Mouse (Mus musculus): ENCODE results near the gene Btbd1. TPM values are rescaled to one million over a fixed set of nuclear protein-coding genes. Genes with fewer than 3 reads are reported as not detected.
A peak's percentile ranks its signal among the peaks of the same experiment; 100 is the strongest.

Btbd1 gene
- total RNA-seq (2021): 100 to 1,000 TPM; 125 to 129 TPM
- long read RNA-seq, experiment 1, transcript Btbd1-201 (8 exons, 3,001 nt): major isoform, 400 of 424 reads
- long read RNA-seq, experiment 1, partial matches to known transcripts: 5 of 424 reads
- long read RNA-seq, experiment 1, other reads (novel, unspliced or antisense): 19 of 424 reads
- long read RNA-seq, experiment 2, transcript Btbd1-201 (8 exons, 3,001 nt): major isoform, 264 of 279 reads
- long read RNA-seq, experiment 2, partial matches to known transcripts: 5 of 279 reads
- long read RNA-seq, experiment 2, other reads (novel, unspliced or antisense): 10 of 279 reads

DNA sequence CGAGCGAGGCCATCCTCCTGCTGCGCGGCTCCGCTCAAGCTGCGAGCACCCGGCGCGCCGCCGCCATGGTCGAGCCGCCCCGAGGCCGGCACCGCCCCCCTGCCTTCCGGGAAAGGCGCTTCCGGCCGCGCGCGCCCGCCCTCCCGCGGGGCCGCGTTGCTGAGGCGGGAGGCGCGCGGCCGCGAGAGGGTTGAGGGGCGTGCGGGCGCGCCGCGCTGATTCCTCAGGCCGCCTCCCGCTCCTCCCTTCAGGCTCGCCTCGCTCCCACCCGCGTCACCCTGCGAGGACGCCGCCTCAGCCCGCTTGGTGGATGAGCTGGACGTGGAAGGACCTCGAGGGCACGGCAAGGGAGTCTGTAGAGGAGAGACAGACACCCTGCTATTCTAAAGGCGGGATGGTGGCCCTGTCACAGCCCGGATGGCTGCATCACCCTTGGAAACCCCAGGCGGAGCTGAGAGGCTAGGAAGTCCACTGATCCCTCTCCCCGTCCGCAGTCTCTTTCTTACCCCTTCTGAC is at the start of gene Btbd1:
TSS of gene Btbd1 (minus strand) at position 53 of the 516 bp plus-strand sequence.
- peak; percentile 78 to 90 for DNase-seq (ENCODE audit: low spot score in 2 of 2)

DNA sequence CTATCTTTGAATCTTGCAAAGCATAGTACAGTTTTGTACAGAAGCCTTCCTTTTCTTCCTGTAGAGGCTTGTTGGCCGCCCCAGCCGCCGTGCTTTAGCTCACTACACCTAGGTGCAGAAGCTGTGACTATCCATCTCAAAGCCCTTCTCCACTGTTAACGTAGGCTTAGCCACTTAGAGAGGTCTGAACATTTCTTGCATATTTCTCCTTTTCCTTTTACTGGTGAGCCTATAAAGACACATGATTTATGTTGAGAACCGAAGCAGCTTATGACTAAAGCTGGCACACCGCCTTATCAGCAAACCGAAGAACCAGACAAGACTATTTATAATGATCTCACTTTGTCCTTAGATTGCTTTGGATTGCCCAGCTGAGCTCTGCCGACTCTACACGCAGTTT is 46.1 kb upstream of the Btbd1 start:
- DNase-seq (ENCODE audit: low spot score in 2 of 2): peak in 1 of 2 experiments; percentile 44

DNA sequence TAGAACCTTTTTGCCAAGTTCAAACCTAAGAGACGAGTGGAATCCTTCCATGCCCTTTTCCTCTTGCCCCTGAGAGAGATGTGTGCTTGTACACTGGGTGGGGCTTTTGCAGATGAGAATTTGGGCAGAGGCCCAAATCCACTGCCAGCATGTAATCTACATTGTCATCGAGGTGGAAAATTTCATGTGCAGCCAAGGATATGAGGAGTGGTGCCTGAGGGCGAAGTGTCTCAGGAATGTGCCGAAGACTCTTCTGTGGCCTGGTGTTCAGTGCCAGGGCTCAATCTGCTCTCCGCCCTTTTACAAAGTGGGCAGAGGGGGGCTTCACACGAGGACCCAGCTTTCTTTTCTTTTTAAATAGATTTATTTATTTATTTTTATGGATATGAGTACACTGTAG is 45.4 kb upstream of the Btbd1 start:
- no peak for DNase-seq (ENCODE audit: low spot score in 2 of 2)

DNA sequence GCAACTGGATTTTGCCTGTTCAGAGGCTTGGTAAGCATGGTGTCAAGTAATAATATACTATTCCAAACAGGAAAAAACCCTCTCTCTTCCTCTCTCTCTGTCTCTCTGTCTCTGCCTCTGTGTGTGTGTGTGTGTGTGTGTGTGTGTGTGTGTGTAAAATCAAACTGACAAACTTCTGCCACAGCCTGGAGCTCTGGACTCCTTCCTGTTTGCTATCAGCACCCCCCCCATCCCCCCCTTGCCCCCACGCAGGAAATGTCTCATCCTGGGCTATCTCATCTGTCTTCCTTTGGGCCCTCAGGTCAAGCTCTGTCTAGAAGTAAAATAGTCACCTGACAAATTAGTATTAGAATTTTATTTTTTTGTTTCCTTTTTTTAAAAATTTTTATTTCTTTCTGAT is 44.6 kb upstream of the Btbd1 start:
- DNase-seq (ENCODE audit: low spot score in 2 of 2): no peak

DNA sequence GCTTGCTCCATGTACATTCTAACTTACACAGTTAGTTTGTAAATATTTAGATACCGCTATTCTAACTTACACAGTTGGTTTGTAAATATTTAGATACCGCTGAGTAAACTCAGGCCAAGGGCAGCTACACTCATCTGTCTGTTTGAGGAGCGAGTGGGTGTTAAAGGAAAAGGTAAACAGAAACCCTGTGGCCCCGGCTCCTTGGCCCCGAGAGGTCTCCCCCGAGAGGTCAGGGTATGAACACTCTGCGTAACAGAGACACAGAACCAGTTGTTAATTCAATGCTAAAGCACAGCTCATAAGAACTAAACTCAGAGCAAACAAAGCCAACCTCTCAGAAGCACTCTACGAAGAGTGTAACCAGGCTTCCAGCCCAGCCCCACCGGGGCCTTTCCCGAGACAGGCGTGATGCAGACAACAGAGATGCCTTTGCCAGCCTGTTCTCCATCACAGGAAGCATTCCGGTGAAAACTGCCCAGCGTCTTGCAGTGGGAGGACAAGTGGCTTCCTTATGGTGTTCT is 43.3 kb upstream of the Btbd1 start:
- DNase-seq (ENCODE audit: low spot score in 2 of 2): no peak

DNA sequence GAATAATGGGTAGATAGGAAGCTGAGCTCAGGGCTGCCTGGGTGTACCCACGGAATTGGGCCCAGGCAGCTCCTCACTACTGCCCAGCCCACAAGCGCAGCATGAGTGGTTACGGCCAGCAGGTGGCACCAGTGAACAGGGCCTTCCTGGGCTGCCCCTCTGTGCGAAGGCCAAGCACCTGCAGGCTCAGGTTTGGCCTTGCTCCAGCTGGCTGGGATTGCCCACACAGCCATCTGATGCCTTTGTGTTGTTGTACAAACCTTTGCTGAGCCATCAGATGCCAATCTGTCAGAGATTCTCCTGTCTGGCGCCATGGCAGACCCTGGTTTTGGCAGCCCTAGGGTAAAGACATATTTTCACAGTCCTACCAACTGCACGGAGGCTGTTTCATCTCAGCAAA is 38.9 kb upstream of the Btbd1 start:
- DNase-seq (ENCODE audit: low spot score in 2 of 2): peak; percentile 68 to 75

DNA sequence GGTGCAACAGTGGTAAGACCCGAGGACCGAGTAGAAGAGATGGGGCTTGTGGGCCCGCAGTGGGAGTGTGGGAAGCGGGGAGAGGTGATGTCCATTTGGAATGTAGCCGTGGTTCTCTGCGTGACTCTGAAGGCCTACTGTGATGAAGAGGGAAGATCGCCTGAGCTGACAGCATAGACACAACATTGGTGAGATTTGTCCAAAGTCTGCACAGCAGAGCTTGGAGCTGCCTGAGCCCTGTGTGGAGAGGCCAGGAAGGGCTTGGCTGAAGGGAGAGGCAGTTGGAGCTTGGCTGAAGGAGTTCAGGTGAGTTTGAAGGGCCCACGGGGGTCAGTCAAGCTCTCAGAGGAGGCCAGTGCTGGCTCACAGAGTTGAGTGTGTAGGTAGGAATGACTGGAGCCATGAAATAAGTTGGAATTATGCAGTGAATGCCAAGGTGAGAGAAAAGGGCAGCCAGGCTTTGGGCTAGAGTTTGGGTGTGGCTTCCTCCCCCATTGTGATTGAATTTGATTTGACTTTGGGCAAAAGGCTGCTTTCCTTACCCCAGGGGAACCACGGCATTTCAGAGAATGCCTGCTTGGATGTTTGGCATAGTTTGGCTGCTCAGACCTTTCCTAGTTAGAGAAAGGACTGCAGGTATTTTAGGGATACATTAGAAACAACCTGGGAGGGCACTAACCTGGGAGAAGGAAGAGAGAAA is 38.1 kb upstream of the Btbd1 start:
- DNase-seq (ENCODE audit: low spot score in 2 of 2): no peak

DNA sequence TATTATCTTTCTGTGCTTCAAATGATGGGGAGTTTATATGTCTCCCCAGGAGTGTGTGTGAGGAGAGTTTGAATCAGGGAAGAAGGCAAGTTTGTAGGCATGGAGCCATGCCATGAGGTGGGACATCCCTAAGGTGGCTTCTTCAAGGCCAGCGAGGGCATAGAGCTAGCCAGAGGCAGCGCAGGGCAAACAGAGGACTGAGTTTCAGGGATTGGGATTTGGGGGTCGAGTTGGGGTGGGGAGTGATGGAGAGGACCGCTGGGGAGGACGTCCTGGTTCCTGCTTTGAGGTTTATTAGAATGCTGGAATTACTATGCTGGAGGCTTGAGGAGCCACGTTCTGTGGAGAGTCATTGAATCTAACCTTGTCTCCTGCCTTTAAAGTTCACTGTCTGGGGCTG is 36.7 kb upstream of the Btbd1 start:
- no peak for DNase-seq (ENCODE audit: low spot score in 2 of 2)

DNA sequence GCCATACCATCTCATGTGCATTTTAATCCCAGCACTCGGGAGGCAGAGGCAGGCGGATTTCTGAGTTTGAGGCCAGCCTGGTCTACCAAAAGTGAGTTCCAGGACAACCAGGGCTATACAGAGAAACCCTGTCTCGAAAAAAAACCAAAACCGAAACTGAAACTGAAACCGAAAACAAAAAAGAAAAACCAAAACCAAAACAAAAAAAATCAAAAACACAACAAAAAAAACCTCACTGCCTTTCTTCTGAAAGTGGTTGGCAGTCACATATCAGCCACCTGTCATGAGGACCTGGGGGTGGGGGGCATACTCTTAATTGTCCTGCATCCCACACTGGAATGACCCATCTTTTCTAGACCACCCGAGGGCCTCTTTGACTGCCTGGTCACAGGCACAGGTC is 35.3 kb upstream of the Btbd1 start:
- no peak for DNase-seq (ENCODE audit: low spot score in 2 of 2)

DNA sequence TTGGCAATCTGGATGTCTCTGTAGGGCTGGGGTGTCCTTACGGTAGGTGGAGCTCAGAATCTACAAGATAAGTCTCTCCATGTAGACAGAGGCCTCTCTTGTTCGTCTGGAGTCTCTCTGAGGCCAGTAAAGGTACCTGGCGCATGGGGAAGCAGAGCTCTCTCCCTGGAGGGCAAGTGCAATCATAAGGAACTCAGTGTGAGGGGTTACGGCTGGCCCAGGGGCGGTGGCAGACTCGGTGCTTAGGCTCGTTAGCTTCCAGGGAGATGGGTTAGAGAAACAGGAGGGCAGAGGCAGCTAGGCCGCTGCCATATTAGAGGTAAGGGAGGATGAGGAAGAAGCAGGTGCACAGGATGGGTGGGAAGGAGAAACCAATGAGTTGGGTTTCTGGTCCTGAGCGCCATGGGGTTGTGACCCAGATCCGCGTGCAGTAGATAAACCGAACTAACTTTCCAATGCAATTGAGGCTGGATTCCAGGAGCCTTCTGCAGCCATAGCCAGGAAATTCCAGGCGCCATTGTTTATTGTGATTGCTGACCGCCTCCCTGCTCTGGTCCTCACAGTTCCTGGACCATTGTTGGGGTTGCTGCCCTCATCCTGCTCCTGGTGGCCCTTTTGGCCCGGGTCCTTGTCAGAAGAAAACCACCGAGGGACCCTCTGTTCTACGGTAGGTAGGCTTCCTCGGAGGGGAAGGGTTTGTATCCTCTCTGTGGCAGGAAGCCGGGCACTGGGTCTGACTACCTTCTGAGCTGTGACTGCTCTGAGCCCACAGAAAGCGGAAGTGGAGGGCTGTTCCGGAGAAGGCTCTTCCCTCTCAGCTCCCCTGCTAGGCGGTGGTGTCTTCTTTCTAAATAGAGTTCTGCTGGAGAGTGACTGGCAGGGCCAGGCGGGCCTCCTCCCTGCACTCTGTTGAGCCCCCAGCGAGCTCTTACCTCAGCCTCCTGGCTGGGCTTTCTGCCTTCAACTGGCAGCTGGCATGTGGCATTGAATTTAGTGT is 33.7 kb upstream of the Btbd1 start:
- no peak for DNase-seq (ENCODE audit: low spot score in 2 of 2)

DNA sequence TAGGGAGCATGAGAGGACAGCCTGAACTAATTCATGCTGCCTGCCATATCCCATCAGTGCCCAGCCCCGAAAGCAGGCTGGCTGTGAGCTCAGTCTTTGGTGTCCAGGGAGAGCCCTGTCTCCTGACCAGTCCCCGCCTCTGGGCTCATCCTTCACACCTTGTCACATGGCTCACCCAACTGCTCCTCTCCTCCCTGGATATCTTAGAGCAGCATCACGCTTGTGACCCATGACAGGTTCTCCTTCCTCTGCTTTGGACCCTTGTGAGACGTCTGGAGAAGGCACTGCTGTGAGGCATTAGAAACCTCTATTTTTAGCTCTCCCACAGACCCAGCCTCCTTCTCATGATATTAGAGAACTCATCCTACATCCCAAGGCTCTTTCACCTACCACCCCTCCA is 32.7 kb upstream of the Btbd1 start:
- DNase-seq (ENCODE audit: low spot score in 2 of 2): no peak

DNA sequence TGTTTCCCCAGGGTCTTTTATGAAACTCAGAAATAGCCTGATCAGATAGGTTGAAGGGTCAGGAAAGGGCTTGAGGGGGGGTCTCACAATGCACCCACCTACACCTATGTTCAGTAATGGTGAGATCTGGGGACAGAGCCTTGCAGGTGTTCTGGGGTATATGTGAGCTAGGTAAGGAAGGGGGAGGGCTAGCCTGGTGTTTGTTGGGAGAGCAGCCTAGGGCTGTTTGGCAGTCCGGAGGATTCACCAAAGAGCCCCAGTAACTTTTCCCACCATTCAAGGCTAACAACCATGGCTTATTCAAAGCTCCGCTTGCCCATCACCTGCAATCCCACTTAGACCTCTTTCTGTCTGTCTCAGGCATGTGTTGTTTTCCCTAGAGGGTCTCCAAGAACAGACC is 32.2 kb upstream of the Btbd1 start:
- no peak for DNase-seq (ENCODE audit: low spot score in 2 of 2)

DNA sequence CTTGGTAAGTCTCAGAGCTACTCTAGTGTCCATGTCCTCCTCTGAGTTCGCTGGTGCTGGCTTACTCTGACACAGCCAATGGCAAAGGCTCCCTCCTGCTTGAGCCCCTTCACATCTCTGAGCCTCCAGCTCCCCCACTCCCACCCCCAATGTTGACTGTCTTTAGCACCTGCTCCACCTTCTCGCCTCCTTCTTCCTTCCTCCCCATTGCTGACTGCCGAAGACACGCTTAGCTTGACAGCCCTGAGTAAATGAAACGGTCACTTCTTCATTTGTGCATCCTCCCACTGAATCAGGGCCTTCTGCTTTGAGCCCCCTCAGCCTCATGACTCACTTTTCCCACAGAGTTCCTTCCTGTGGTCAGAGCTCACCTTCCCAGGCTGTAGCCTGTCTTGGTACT is 31.8 kb upstream of the Btbd1 start:
- no peak for DNase-seq (ENCODE audit: low spot score in 2 of 2)

DNA sequence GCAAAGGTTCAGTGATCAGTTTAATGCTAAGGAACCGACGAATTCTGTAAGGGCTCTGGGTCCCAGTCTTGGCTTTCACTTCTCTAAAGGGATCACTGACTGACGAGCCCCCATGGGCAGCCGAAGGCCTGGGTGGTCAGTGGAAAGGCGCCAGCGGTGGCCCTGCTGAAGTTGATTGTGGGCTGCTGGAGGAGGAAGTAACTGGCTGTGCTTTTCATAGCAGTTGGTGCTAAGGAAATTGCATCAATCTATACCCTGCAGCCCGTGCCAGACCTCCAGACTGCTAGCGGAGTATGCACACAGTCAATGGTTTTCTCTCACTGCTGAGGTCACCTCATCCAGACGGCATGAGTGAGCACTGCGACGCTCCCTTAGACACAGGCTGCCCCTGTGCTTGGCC is 30.8 kb upstream of the Btbd1 start:
- peak in 1 of 2 experiments; percentile 42 for DNase-seq (ENCODE audit: low spot score in 2 of 2)

DNA sequence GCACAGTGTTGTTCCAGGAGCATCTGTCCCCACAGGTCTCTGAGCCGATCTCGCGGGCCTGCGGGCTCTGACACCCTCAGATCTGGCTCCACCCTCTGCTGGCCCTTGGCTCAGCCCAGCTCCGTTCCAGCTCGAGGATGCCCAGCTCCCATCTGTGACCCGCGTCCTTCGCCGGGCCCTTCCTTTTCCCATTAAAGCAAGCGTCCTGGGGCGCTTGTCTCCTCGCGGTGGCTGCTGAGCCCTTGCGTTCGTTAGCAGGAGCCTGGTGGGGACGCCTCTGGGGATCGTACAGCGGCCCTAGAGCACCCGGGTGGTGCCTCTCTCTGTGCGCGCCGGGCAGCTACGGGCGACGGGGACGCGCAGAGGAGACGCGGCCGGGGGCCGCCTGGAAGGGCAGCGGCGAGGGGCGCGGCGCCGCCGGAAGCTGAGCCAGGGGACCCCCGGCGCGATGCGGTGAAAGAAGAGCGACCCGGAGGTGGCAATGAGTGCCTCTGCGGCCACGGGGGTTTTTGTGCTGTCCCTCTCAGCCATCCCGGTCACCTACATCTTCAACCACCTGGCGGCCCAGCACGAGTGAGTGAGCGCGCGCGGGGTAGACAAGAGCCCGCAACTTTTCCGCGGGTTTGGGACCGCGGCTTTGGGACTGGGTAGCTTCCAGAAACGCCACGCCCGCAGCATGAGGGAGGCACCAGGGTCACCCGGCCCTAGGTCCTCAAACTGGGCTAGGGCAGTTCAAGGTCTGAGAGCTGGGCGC is 29.9 kb upstream of the Btbd1 start, which contains the start of gene Tm6sf1:
TSS of gene Tm6sf1 (plus strand) at position 34 of the 754 bp plus-strand sequence.
- peak in 1 of 2 experiments; percentile 45 for DNase-seq (ENCODE audit: low spot score in 2 of 2)

DNA sequence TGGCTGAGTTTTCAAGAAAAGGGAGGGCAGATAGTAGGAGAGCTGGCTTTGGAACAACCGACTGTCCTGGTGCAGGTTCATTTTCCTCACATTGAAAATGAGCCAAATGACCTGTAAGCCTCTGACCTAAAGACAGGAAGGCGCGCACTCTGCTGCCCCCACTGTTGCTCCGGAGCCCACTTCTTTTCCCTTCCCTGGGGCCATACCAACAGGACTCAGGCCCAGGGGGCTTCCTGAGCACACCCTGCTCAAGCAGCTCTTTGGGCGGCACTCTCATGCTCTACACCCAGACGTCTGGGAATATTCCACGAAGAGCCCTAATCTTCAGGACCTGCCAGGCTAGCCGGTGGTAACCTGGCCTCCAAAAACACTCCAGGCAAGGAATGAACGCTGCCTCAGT is 29.0 kb upstream of the Btbd1 start:
- DNase-seq (ENCODE audit: low spot score in 2 of 2): no peak

DNA sequence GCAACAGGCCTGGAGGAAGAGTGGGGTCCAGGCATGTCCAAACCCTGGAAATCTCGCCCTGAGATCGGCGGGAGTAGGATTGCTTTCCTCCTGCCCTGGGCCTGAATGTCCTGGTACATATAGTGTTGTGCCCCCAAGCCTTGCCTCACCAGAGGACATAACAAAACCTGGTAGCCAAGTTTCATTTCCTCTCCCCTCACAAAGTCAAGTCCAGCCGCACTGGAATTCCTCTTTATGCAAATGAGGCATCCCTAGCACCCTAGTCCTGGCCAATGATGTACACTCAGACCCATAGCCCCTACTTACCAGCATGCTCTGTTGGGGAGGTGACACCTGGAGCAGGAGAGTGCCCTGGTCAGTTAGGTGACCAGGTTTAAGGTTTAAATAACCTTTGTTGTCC is 27.0 kb upstream of the Btbd1 start:
- DNase-seq (ENCODE audit: low spot score in 2 of 2): no peak

DNA sequence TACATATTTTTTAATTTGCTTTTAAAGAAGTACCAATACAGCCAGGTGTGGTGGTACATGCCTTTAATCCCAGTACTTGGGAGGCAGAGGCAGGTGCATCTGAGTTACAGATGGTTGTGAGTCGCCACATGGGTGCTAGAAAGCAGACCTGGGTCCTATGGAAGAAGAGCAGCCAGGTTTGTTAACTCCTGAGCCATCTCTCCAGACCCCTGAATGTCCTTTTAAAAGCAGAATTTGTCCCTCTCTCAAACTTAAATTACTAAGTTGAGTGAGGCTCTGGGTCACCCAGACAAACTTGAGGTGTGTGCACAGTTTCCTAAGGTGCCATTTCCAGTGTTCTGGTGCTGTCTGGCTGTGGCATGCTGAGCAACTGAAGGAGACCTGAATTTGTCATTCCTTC is 26.5 kb upstream of the Btbd1 start, which contains the start of gene Gm10160:
TSS of gene Gm10160 (minus strand) at position 101 of the 400 bp plus-strand sequence.
- DNase-seq (ENCODE audit: low spot score in 2 of 2): no peak

DNA sequence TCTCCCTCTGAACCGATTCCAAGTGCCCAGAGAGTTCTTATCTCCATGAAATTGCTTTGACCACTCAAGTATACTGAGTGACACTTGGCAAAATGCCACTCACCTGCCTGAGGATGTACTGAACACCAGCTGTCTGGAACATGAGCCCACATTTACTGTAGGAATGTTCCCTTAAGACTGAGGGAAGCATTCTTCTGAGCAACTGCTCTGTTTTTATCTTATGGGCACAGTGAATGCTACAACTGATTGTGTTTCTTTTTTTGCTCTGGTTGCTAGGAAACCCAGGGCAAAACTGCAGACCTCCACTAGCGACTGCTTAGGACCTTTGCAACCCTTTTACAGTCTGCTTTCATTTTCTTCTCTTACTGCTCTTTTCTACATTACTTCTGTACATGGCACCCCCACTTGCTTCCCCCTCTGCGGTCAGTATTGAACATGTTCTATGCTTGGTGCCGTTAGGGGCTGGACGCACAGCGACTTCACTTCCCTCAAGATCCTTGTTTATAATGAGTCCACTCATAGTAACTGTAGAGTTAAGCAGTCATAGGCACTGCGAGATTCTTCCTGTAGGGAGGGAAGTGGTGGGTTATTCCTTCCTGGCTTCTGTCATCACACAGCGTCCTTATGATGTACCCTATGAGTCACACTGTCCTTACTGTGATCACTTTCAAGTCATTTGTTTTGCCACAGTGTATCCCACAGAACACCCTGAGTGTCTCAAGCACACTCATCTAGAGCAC is 25.5 kb upstream of the Btbd1 start:
- no peak for DNase-seq (ENCODE audit: low spot score in 2 of 2)

DNA sequence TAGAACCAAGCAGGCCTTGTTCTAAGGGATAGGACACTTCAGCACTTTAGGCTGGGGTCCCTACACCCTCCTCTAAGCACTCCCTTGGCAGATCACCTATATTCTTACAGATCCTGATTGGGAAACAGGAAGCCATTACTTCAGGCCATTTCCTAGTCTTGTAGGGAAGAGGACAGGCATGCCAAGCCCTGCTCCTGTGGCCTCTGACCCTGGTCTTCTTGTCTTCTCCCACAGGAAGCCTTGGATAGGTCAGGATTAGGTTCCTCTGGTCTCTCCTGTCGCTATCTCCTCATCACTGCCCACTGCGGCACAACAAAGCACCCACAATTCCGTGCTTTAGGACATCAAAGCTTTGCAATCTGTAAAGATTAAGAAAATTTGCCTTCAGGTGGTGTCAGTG is 22.5 kb upstream of the Btbd1 start:
- DNase-seq (ENCODE audit: low spot score in 2 of 2): no peak
